Mouse (Mus musculus): Measurements from ENCODE around the gene Fbxl17. TPM values are rescaled to one million over a fixed set of nuclear protein-coding genes. Genes with fewer than 3 reads are reported as not detected.

Fbxl17 gene
- total RNA-seq, 2 experiments from 2014 or later = 72.5 to 75.7 TPM

GRCm38 (mm10) chr17:63060814-63061213 lies 439.0 kb downstream of the Fbxl17 start:
- intact Hi-C loops (cut with DNase I) = no loop called here
- no peak for DNase-seq (ENCODE audit: extremely low spot score in 1 of 2, low spot score in 2 of 2)

GRCm38 (mm10) chr17:63057740-63058388 lies 442.0 kb downstream of the Fbxl17 start:
- DNase-seq (ENCODE audit: extremely low spot score in 1 of 2, low spot score in 2 of 2) = no peak
- intact Hi-C loops (cut with DNase I) = no loop called here

GRCm38 (mm10) chr17:63056976-63057375 lies 442.8 kb downstream of the Fbxl17 start:
- DNase-seq (ENCODE audit: extremely low spot score in 1 of 2, low spot score in 2 of 2) = no peak
- intact Hi-C loops (cut with DNase I) = no loop called here

GRCm38 (mm10) chr17:63053311-63053710 lies 446.5 kb downstream of the Fbxl17 start:
- DNase-seq (ENCODE audit: extremely low spot score in 1 of 2, low spot score in 2 of 2) = no peak
- intact Hi-C loops (cut with DNase I) = no loop called here

- intact Hi-C loops (cut with DNase I) = no loop called here
- DNase-seq (ENCODE audit: extremely low spot score in 1 of 2, low spot score in 2 of 2) = no peak
Measured at GRCm38 (mm10) chr17:63046401-63046800, 453.4 kb downstream of the Fbxl17 start.

DNA sequence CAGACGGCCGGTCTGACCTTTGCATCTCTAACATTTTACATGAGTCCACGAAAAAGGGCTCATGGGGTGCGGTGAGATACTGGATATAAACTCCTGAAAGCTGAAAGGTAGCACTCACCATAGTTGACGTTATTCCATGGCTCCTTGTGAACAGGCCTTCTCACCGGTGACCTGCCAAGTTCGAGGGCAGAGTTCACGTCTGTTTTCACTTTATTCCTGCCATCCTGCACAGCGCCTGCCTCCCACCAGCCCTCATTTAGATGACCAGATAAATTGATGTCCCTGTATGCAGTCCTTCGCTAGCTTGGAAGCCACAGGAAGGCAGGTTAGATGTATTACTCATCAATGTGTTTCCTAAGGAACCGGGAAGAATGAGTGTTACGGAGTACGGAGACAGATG lies 454.5 kb downstream of the Fbxl17 start:
- no peak for DNase-seq (ENCODE audit: extremely low spot score in 1 of 2, low spot score in 2 of 2)
- intact Hi-C loops (cut with DNase I) = no loop called here

DNA sequence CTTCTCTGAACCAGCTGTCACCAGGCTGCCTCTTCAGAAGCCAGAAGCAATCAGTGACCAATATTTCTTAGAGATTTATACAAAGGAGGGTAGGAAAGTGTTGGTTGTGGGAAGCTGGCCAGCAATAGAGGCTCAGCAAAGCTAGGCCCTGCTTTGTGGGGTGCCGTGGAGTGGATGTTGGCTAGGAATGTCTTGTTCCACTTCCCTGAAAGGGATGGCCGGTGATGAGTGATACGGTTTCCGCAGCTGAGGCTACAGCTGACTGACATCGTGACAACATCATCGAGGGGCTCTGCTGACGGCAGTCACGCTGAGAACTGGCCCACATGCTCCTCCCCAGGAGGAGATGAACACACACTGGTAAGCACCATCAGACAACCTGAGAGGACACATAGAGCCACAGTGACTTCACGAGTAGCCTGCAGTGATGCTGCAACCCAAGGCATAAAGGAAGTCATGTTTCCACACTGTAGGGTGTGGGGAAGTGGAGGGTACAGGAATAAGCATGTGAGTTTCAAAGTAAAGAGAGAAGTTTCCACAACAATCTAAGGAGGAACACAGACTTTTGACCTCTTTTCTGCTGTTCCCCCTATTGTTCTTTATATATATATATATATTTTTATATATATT lies 456.7 kb downstream of the Fbxl17 start:
- intact Hi-C loops (cut with DNase I) = no loop called here
- no peak for DNase-seq (ENCODE audit: extremely low spot score in 1 of 2, low spot score in 2 of 2)

- no peak for DNase-seq (ENCODE audit: extremely low spot score in 1 of 2, low spot score in 2 of 2)
- intact Hi-C loops (cut with DNase I) = no loop called here
Measured at GRCm38 (mm10) chr17:63037562-63037961, 462.3 kb downstream of the Fbxl17 start.

DNA sequence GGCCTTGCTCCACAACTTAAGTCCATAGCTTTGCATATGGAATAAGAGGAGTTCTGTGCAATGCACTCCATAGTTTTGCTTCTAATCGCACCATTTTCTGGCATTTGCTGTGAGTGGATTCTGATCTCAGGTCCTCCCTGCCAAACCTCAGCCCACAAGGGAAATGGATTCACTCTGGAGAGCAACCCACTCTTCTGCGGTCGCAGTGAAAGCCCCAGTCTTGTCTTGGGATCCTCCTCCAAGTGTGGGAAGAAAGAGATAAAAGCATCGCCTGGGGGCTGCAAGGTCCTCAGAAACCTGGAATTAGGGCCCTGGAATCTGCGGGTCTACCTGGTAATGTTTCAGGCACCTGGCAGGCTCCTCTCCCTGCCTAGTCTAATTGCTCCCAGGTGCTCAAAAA lies 466.7 kb downstream of the Fbxl17 start:
- intact Hi-C loops (cut with DNase I) = no loop called here
- no peak for DNase-seq (ENCODE audit: extremely low spot score in 1 of 2, low spot score in 2 of 2)

GRCm38 (mm10) chr17:63029105-63029504 lies 470.7 kb downstream of the Fbxl17 start:
- DNase-seq (ENCODE audit: extremely low spot score in 1 of 2, low spot score in 2 of 2) = no peak
- intact Hi-C loops (cut with DNase I) = no loop called here

DNA sequence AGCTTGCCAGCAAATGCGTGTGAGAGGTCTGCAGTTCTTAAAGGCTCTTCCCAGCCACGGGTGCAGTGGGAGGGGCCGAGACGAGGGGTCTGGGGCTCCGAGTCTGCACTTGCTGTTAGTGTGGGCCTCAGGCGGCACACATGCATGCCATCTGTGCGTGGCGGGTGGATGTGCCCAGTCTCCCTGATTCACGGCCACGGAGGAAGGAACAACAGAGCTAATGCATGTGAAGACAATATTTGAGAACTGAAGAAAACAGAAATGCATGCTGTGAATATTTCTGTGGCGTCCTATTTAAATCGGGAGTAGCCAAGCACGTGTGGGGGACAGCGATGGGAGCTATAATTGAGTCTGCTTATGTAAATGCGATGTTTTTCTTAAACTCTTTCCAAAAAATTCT lies 474.6 kb downstream of the Fbxl17 start:
- peak; percentile 46 for DNase-seq (ENCODE audit: extremely low spot score in 1 of 2, low spot score in 2 of 2)
- intact Hi-C loops (cut with DNase I) = no loop called here

- intact Hi-C loops (cut with DNase I) = no loop called here
- no peak for DNase-seq (ENCODE audit: extremely low spot score in 1 of 2, low spot score in 2 of 2)
Measured at GRCm38 (mm10) chr17:63017605-63018167, 482.1 kb downstream of the Fbxl17 start.

DNA sequence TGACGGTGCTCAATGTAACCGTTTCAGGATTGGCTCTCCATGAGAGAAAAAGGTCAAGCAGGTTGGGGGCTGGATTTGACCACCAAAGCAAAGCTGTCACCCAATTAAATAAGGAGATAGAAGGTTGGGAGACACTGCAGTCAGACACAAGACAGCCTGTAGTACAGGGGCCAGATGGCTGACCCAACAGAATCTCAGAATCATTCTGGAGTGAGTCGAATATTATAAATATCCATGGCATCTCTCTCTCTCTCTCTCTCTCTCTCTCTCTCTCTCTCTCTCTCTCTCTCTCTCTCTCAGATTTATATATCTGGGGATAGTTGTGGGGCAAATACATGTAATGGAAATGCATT lies 487.3 kb downstream of the Fbxl17 start:
- DNase-seq (ENCODE audit: extremely low spot score in 1 of 2, low spot score in 2 of 2) = no peak
- intact Hi-C loops (cut with DNase I) = no loop called here

DNA sequence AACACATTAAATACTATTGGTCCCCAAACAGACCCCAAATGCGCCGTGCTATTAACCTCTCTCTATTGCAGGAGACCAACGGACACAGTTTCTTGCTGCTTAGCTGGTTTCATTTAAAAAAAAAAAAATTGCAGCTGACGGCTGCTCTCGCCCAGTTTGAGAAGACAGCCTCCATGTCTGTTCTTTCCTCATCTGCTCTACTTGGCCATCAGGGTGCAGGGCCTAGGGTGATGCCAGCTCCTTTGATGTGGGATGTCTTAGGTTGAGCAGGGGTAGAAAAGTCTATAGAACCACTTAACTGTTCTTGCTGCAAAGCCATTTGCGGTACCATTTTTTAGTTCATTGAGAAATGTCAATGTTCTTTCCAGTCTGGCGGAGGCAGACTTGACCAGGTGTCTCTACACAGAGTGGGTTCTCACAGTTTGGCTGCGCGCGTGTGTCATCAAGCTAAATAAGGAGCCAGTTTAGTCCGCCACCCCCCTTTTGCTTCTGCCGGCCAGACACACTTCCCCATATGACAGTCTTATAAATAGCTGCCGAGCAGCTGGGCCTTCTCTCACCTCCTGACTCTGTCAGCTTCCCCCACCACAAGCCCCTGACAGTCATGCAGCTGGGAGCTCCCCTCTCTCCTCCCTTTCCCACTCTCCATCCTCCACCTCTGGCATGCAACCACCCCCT lies 487.8 kb downstream of the Fbxl17 start:
- peak; percentile 71 to 74 for DNase-seq (ENCODE audit: extremely low spot score in 1 of 2, low spot score in 2 of 2)
- intact Hi-C loops (cut with DNase I) = no loop called here

DNA sequence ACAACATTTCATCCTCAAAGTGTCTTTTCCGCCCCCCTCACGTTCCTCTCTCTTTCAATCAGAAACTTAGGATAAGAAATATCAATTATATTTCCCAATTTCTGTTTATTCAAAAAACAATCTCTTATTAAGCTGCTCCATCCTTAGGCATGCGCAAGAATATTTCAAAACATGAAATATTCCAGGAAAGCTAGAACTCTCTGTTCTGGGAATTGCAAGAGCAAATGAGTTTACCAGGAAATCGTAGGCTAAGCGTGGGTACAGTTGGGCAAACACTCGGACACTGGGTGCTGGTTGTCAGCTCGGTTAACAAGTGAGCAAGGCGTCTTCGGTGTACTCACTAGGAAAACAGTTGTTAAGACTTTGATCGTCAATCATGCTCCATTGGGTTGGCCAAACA lies 489.0 kb downstream of the Fbxl17 start:
- intact Hi-C loops (cut with DNase I) = no loop called here
- DNase-seq (ENCODE audit: extremely low spot score in 1 of 2, low spot score in 2 of 2) = no peak

- no peak for DNase-seq (ENCODE audit: extremely low spot score in 1 of 2, low spot score in 2 of 2)
- intact Hi-C loops (cut with DNase I) = no loop called here
Measured at GRCm38 (mm10) chr17:63008788-63009187, 491.0 kb downstream of the Fbxl17 start.

- DNase-seq (ENCODE audit: extremely low spot score in 1 of 2, low spot score in 2 of 2) = no peak
- intact Hi-C loops (cut with DNase I) = no loop called here
Measured at GRCm38 (mm10) chr17:63008277-63008676, 491.5 kb downstream of the Fbxl17 start.

GRCm38 (mm10) chr17:63007876-63008275 lies 491.9 kb downstream of the Fbxl17 start:
- intact Hi-C loops (cut with DNase I) = no loop called here
- DNase-seq (ENCODE audit: extremely low spot score in 1 of 2, low spot score in 2 of 2) = no peak
